13 mouse cellular contexts compared by ENCODE assay signal in genomic region chr4:152574266-152574665, GRCm38 (mm10).
"Had no signal": no experiment of that assay in that cellular context is flagged by ENCODE, and none has a peak within 500 bp of the region (broad histone marks: within the 10 kb centered on the region; RNA-seq: fewer than 3 reads in every experiment).

No protein-coding gene starts in this region.

- H3K9ac ChIP-seq: limb, embryonic 15.5 days; liver, embryonic 12.5 days; lung, embryonic 14.5 days; midbrain, embryonic 15.5 days; neural tube, embryonic 13.5 days had no signal

- H3K36me3 ChIP-seq: limb, embryonic 15.5 days; liver, embryonic 12.5 days; midbrain, embryonic 15.5 days; neural tube, embryonic 13.5 days had no signal

- H3K4me1 ChIP-seq: liver, embryonic 12.5 days had no signal

- H3K27me3 ChIP-seq: liver, embryonic 12.5 days; midbrain, embryonic 15.5 days; neural tube, embryonic 13.5 days had no signal

- H3K4me2 ChIP-seq: limb, embryonic 15.5 days; liver, embryonic 12.5 days; lung, embryonic 14.5 days; midbrain, embryonic 11.5 days; midbrain, embryonic 15.5 days; neural tube, embryonic 13.5 days had no signal

- H3K9me3 ChIP-seq: limb, embryonic 15.5 days; liver, embryonic 12.5 days; midbrain, embryonic 15.5 days; neural tube, embryonic 13.5 days had no signal

- H3K27ac ChIP-seq: left cerebral cortex, adult 2 months; limb, embryonic 15.5 days; liver, embryonic 12.5 days; midbrain, embryonic 15.5 days; neural tube, embryonic 13.5 days had no signal

- ATAC-seq: liver, embryonic 12.5 days; midbrain, embryonic 15.5 days had no signal

- H3K4me3 ChIP-seq: left cerebral cortex, adult 2 months; limb, embryonic 15.5 days; liver, embryonic 12.5 days; midbrain, embryonic 15.5 days; neural tube, embryonic 13.5 days had no signal

- DNase-seq: kidney, adult 11 months; lung, embryonic 14.5 days; lung, postnatal 10 days; lung, postnatal 4 days; right cerebral cortex, adult 18-20 months; thymus, adult 18-20 months; thymus, postnatal 14 days had no signal
